Mouse (Mus musculus): ENCODE measurements around the gene Syn3.

Syn3 gene

GRCm38 (mm10) chr10:86339649-86340379 is 158.9 kb downstream of the Syn3 start:
- DNase-seq (ENCODE audit: low spot score in 2 of 2): peak; percentile 52 to 66

- DNase-seq (ENCODE audit: low spot score in 2 of 2): no peak
These were observed 159.6 kb downstream of the Syn3 start for GRCm38 (mm10) chr10:86339121-86339520.

- DNase-seq (ENCODE audit: low spot score in 2 of 2): no peak
These were observed 160.5 kb downstream of the Syn3 start for GRCm38 (mm10) chr10:86338121-86338715.

- DNase-seq (ENCODE audit: low spot score in 2 of 2): no peak
These were observed 161.5 kb downstream of the Syn3 start for GRCm38 (mm10) chr10:86337239-86337638.

- DNase-seq (ENCODE audit: low spot score in 2 of 2): no peak
These were observed 162.2 kb downstream of the Syn3 start for GRCm38 (mm10) chr10:86336506-86336905.

GRCm38 (mm10) chr10:86334581-86334980 is 164.1 kb downstream of the Syn3 start:
- no peak for DNase-seq (ENCODE audit: low spot score in 2 of 2)

GRCm38 (mm10) chr10:86332942-86333341 is 165.8 kb downstream of the Syn3 start:
- DNase-seq (ENCODE audit: low spot score in 2 of 2): no peak

- DNase-seq (ENCODE audit: low spot score in 2 of 2): no peak
These were observed 166.9 kb downstream of the Syn3 start for GRCm38 (mm10) chr10:86331681-86332281.

- DNase-seq (ENCODE audit: low spot score in 2 of 2): no peak
These were observed 167.6 kb downstream of the Syn3 start for GRCm38 (mm10) chr10:86330993-86331680.

- no peak for DNase-seq (ENCODE audit: low spot score in 2 of 2)
These were observed 169.3 kb downstream of the Syn3 start for GRCm38 (mm10) chr10:86329241-86329882.

- no peak for DNase-seq (ENCODE audit: low spot score in 2 of 2)
These were observed 170.0 kb downstream of the Syn3 start for GRCm38 (mm10) chr10:86328691-86329090.

- no peak for DNase-seq (ENCODE audit: low spot score in 2 of 2)
These were observed 170.6 kb downstream of the Syn3 start for GRCm38 (mm10) chr10:86328143-86328542.

GRCm38 (mm10) chr10:86325272-86325671 is 173.4 kb downstream of the Syn3 start:
- no peak for DNase-seq (ENCODE audit: low spot score in 2 of 2)

GRCm38 (mm10) chr10:86323275-86323994 is 175.3 kb downstream of the Syn3 start:
- no peak for DNase-seq (ENCODE audit: low spot score in 2 of 2)

- no peak for DNase-seq (ENCODE audit: low spot score in 2 of 2)
These were observed 176.7 kb downstream of the Syn3 start for GRCm38 (mm10) chr10:86322006-86322405.

GRCm38 (mm10) chr10:86321194-86321593 is 177.5 kb downstream of the Syn3 start:
- DNase-seq (ENCODE audit: low spot score in 2 of 2): no peak

GRCm38 (mm10) chr10:86320204-86320603 is 178.5 kb downstream of the Syn3 start:
- no peak for DNase-seq (ENCODE audit: low spot score in 2 of 2)

GRCm38 (mm10) chr10:86319526-86319925 is 179.2 kb downstream of the Syn3 start:
- DNase-seq (ENCODE audit: low spot score in 2 of 2): no peak

- no peak for DNase-seq (ENCODE audit: low spot score in 2 of 2)
These were observed 180.1 kb downstream of the Syn3 start for GRCm38 (mm10) chr10:86318552-86319140.

- no peak for DNase-seq (ENCODE audit: low spot score in 2 of 2)
These were observed 181.1 kb downstream of the Syn3 start for GRCm38 (mm10) chr10:86317633-86318032.

GRCm38 (mm10) chr10:86315513-86315912 is 183.2 kb downstream of the Syn3 start:
- no peak for DNase-seq (ENCODE audit: low spot score in 2 of 2)
